9 mouse cellular contexts compared by ENCODE assay signal in the genomic region with DNA sequence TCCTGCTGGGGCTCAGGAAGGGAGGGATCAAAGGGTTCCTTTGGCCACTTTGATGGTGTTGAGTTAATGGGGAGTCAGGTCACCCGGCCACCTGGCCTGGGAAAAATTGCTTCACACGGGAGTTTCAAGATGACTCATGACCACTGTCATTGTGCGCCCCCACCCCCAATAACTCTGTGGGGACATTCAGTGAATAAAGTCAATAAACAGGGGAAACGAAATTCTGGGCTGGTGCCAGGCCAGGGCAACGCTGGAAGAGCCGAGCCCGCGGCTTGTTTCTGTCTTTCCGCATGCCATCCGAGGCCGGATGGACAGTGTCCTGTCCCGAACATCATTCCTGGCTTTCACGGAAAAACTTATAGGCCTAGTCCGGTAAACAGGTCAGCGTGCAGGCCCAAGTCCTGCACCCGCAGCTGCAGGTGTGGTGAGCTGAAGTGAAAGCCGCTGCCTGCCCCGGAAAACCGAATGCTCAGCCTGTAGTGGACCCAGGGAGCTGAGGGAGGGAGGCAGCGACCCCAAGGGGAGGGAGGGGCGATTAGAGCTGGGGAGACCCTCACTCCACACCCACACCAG. TPM values are rescaled to one million over a fixed set of nuclear protein-coding genes. Genes with fewer than 3 reads are reported as not detected.
A peak's percentile ranks its signal among the peaks of the same experiment; 100 is the strongest.
DNase-seq lines count a peak whose midpoint lies in the region; ATAC-seq and TF ChIP-seq lines count a peak whose summit lies in the region.
"Had no signal": no experiment of that assay in that cellular context is flagged by ENCODE, and none has a peak within 500 bp of the region (broad histone marks: within the 10 kb centered on the region; RNA-seq: fewer than 3 reads in every experiment).

No protein-coding gene starts in this region.

- H3K36me3 ChIP-seq in kidney, postnatal 0 days (ENCODE audit: insufficient read depth, low read length): no peaks in the 10 kb centered on the region
- no peaks in the 10 kb centered on the region for H3K36me3 ChIP-seq in forebrain, embryonic 11.5 days (ENCODE audit: control insufficient read depth, insufficient read depth, low read length)
- H3K36me3 ChIP-seq in limb, embryonic 10.5 days: no peaks in the 10 kb centered on the region
- no peaks in the 10 kb centered on the region for H3K36me3 ChIP-seq in neural tube, embryonic 11.5 days (ENCODE audit: control insufficient read depth, insufficient read depth, low read length)
- H3K36me3 ChIP-seq: G1E had no signal

- no peak for ATAC-seq in kidney, postnatal 0 days (replicated peaks; ENCODE audit: low FRiP score, low read depth)
- no peak for ATAC-seq in forebrain, embryonic 11.5 days (replicated peaks; ENCODE audit: low FRiP score)
- ATAC-seq in neural tube, embryonic 11.5 days (ENCODE audit: insufficient read depth, low FRiP score, low TSS enrichment): no peak

- H3K9me3 ChIP-seq in kidney, postnatal 0 days (replicated peaks; ENCODE audit: low read length): no peaks in the 10 kb centered on the region
- no peaks in the 10 kb centered on the region for H3K9me3 ChIP-seq in forebrain, embryonic 11.5 days (ENCODE audit: control insufficient read depth, low read length)
- no peaks in the 10 kb centered on the region for H3K9me3 ChIP-seq in limb, embryonic 10.5 days (replicated peaks)
- H3K9me3 ChIP-seq in neural tube, embryonic 11.5 days (ENCODE audit: control insufficient read depth, low read length): no peaks in the 10 kb centered on the region

- H3K27me3 ChIP-seq in kidney, postnatal 0 days (ENCODE audit: insufficient read depth, low read length): peaks cover 66% of the 10 kb centered on the region
- H3K27me3 ChIP-seq in forebrain, embryonic 11.5 days (ENCODE audit: control insufficient read depth, insufficient read depth, low read length): peaks cover 72% of the 10 kb centered on the region
- H3K27me3 ChIP-seq in limb, embryonic 10.5 days (ENCODE audit: low read depth, poor library complexity, severe bottlenecking): peaks cover 89% of the 10 kb centered on the region
- peaks cover 72% of the 10 kb centered on the region for H3K27me3 ChIP-seq in neural tube, embryonic 11.5 days (ENCODE audit: control insufficient read depth, insufficient read depth, low read length)
- H3K27me3 ChIP-seq in cerebellum, adult 2 months (ENCODE audit: control insufficient read depth, insufficient read depth, low read length): peaks cover 6% of the 10 kb centered on the region; the same call in 1 of the 2 replicates

- H3K4me2 ChIP-seq in kidney, postnatal 0 days (ENCODE audit: low read length): peak overlapping the region; percentile 59
- H3K4me2 ChIP-seq in forebrain, embryonic 11.5 days (ENCODE audit: low read depth, low read length, severe bottlenecking): peak overlapping the region; percentile 36; the same call in 1 of the 2 replicates
- no peak overlapping the region; the same call in 1 of the 2 replicates for H3K4me2 ChIP-seq in neural tube, embryonic 11.5 days (ENCODE audit: low read depth)

- TF ChIP-seq CTCF in kidney, postnatal 0 days (IDR thresholded peaks at IDR 0.05; ENCODE audit: low read depth): no peak
- TF ChIP-seq CTCF in cerebellum, adult 2 months (IDR thresholded peaks at IDR 0.05; ENCODE audit: borderline replicate concordance, insufficient read depth, low read depth, low read length): no peak

- WGBS in kidney, postnatal 0 days: 6% methylated on average over 21 of the region's 21 CpGs
- 4% methylated on average over 21 of the region's 21 CpGs for WGBS in forebrain, embryonic 11.5 days
- 2% methylated on average over 21 of the region's 21 CpGs for WGBS in limb, embryonic 10.5 days
- WGBS in neural tube, embryonic 11.5 days: 2% methylated on average over 21 of the region's 21 CpGs
- 10% methylated on average over 21 of the region's 21 CpGs for WGBS in cerebellum, adult 2 months

- H3K4me3 ChIP-seq in kidney, postnatal 0 days (replicated peaks; ENCODE audit: low read depth, low read length): peak overlapping the region; percentile 27
- H3K4me3 ChIP-seq in forebrain, embryonic 11.5 days (ENCODE audit: low read depth, low read length): peak overlapping the region; percentile 27
- peak overlapping the region; percentile 42 for H3K4me3 ChIP-seq in limb, embryonic 10.5 days
- peak overlapping the region; percentile 28 for H3K4me3 ChIP-seq in neural tube, embryonic 11.5 days (ENCODE audit: low read depth, low read length)
- no peak overlapping the region for H3K4me3 ChIP-seq in cerebellum, adult 2 months (replicated peaks; ENCODE audit: insufficient read depth, low read depth, low read length)

- no peak for TF ChIP-seq POLR2A in cerebellum, adult 2 months (IDR thresholded peaks at IDR 0.05; ENCODE audit: borderline replicate concordance, insufficient read depth, low read length)

- H3K27ac ChIP-seq in kidney, postnatal 0 days: no peak overlapping the region
- H3K27ac ChIP-seq in forebrain, embryonic 11.5 days (ENCODE audit: low read depth, low read length): no peak overlapping the region
- no peak overlapping the region for H3K27ac ChIP-seq in limb, embryonic 10.5 days
- no peak overlapping the region for H3K27ac ChIP-seq in neural tube, embryonic 11.5 days (ENCODE audit: low read depth, low read length)
- H3K27ac ChIP-seq in cerebellum, adult 2 months (ENCODE audit: insufficient read depth, low read length): no peak overlapping the region

- no peak for DNase-seq in kidney, postnatal 0 days (ENCODE audit: low spot score)
- DNase-seq in kidney, adult 11 months: no peak
- no peak for DNase-seq in forebrain, embryonic 11.5 days (ENCODE audit: low spot score)
- DNase-seq in limb, embryonic 10.5 days (ENCODE audit: low spot score): peak; percentile 60
- no peak for DNase-seq in neural tube, embryonic 11.5 days (ENCODE audit: low spot score)
- no peak for DNase-seq in cerebellum, postnatal 25 days
- no peak for DNase-seq in cerebellum, adult 2 months
- no peak for DNase-seq in cerebellum, adult 8-10 months

- peaks cover 15% of the 10 kb centered on the region; the same call in 1 of the 2 replicates for H3K4me1 ChIP-seq in kidney, postnatal 0 days (replicated peaks; ENCODE audit: insufficient read depth, low read length)
- H3K4me1 ChIP-seq in forebrain, embryonic 11.5 days (replicated peaks; ENCODE audit: control insufficient read depth, insufficient read depth, low read length): peaks cover 15% of the 10 kb centered on the region; the same call in 1 of the 2 replicates
- peaks cover 51% of the 10 kb centered on the region for H3K4me1 ChIP-seq in limb, embryonic 10.5 days
- peaks cover 9% of the 10 kb centered on the region for H3K4me1 ChIP-seq in neural tube, embryonic 11.5 days (ENCODE audit: control insufficient read depth, insufficient read depth, low read length)
- no peaks in the 10 kb centered on the region for H3K4me1 ChIP-seq in cerebellum, adult 2 months (ENCODE audit: control insufficient read depth, insufficient read depth, low read length)

- no peak overlapping the region for H3K9ac ChIP-seq in kidney, postnatal 0 days (ENCODE audit: low read depth, low read length)
- H3K9ac ChIP-seq in forebrain, embryonic 11.5 days (ENCODE audit: low read length): no peak overlapping the region
- H3K9ac ChIP-seq in neural tube, embryonic 11.5 days (ENCODE audit: low read length): no peak overlapping the region

RNA-seq across cellular contexts. Expression of a gene that starts 9.3 kb away (rescaled TPM):
- polyA plus RNA-seq in kidney, postnatal 0 days (2015; fragmentation: Nextera tagmentation; extraction: Ambion mirVana): 0.23 and 0.32 TPM in 2 replicates
- polyA plus RNA-seq in forebrain, embryonic 11.5 days (2014; fragmentation: Nextera tagmentation; extraction: Ambion mirVana): 0.83 and 1.3 TPM in 2 replicates
- 1.1 and 1.7 TPM in 2 replicates for polyA plus RNA-seq in limb, embryonic 10.5 days (2016; fragmentation: Nextera tagmentation; extraction: Ambion mirVana)
- 3.8 and 5.3 TPM in 2 replicates for polyA plus RNA-seq in neural tube, embryonic 11.5 days (2014; fragmentation: Nextera tagmentation; extraction: Ambion mirVana)
- polyA plus RNA-seq in cerebellum, adult 2 months (2012; rRNA removed): 2.4 and 3.0 TPM in 2 replicates
- polyA plus RNA-seq: G1E had no signal

RNA-seq across cellular contexts. Expression of a gene that starts 41.1 kb away (rescaled TPM):
- 0.57 and 0.92 TPM in 2 replicates for polyA plus RNA-seq in kidney, postnatal 0 days (2015; fragmentation: Nextera tagmentation; extraction: Ambion mirVana)
- 5.3 and 6.0 TPM in 2 replicates for polyA plus RNA-seq in forebrain, embryonic 11.5 days (2014; fragmentation: Nextera tagmentation; extraction: Ambion mirVana)
- polyA plus RNA-seq in limb, embryonic 10.5 days (2016; fragmentation: Nextera tagmentation; extraction: Ambion mirVana): 1.8 and 2.8 TPM in 2 replicates
- polyA plus RNA-seq in neural tube, embryonic 11.5 days (2014; fragmentation: Nextera tagmentation; extraction: Ambion mirVana): 9.5 and 11.4 TPM in 2 replicates
- 2.1 and 2.5 TPM in 2 replicates for polyA plus RNA-seq in cerebellum, adult 2 months (2012; rRNA removed)

RNA-seq across cellular contexts. Expression of a gene that starts 45.1 kb away (rescaled TPM):
- polyA plus RNA-seq in kidney, postnatal 0 days (2015; fragmentation: Nextera tagmentation; extraction: Ambion mirVana): 1.3 and 2.0 TPM in 2 replicates
- polyA plus RNA-seq in forebrain, embryonic 11.5 days (2014; fragmentation: Nextera tagmentation; extraction: Ambion mirVana): 2.8 and 3.4 TPM in 2 replicates
- polyA plus RNA-seq in limb, embryonic 10.5 days (2016; fragmentation: Nextera tagmentation; extraction: Ambion mirVana): 2.3 and 4.7 TPM in 2 replicates
- polyA plus RNA-seq in neural tube, embryonic 11.5 days (2014; fragmentation: Nextera tagmentation; extraction: Ambion mirVana): 3.6 and 3.8 TPM in 2 replicates
- 69.4 and 69.6 TPM in 2 replicates for polyA plus RNA-seq in cerebellum, adult 2 months (2012; rRNA removed)
- polyA plus RNA-seq: G1E had no signal

RNA-seq across cellular contexts. Expression of a gene that starts 48.6 kb away (rescaled TPM):
- 10.4 and 12.0 TPM in 2 replicates for polyA plus RNA-seq in kidney, postnatal 0 days (2015; fragmentation: Nextera tagmentation; extraction: Ambion mirVana)
- 44.2 and 48.2 TPM in 2 replicates for polyA plus RNA-seq in forebrain, embryonic 11.5 days (2014; fragmentation: Nextera tagmentation; extraction: Ambion mirVana)
- 19.4 and 29.1 TPM in 2 replicates for polyA plus RNA-seq in limb, embryonic 10.5 days (2016; fragmentation: Nextera tagmentation; extraction: Ambion mirVana)
- 68.6 and 79.8 TPM in 2 replicates for polyA plus RNA-seq in neural tube, embryonic 11.5 days (2014; fragmentation: Nextera tagmentation; extraction: Ambion mirVana)
- 328 and 334 TPM in 2 replicates for polyA plus RNA-seq in cerebellum, adult 2 months (2012; rRNA removed)
- polyA plus RNA-seq: G1E had no signal

Comparison
In these comparisons a context has a peak if more than half of its experiments do, and no peak if none do; other contexts are left out.
1. RNA of a gene that starts 45.1 kb away (polyA plus RNA-seq): 69.4 to 69.6 TPM in cerebellum, adult 2 months; 2.3 to 4.7 TPM in limb, embryonic 10.5 days, 3.6 to 3.8 TPM in neural tube, embryonic 11.5 days, 2.8 to 3.4 TPM in forebrain, embryonic 11.5 days and 1.3 to 2.0 TPM in kidney, postnatal 0 days; every median in the first group is over 10 times any median in the second.